Mouse (Mus musculus) forebrain, embryonic 12.5 days (tissue): Measurements from ENCODE around the gene Gpatch8. TPM values are rescaled to one million over a fixed set of nuclear protein-coding genes. Genes with fewer than 3 reads are reported as not detected.

Experiments used
- polyA plus RNA-seq: library from polyadenylated mRNA; unstranded; fragments of >200 nt; fragmentation: Nextera tagmentation; extraction: Ambion mirVana; gene quantifications from 2 replicates; pipeline ENCODE4 v1.2.1, GENCODE M21; 2016

Gene Gpatch8
- polyA plus RNA-seq, 1 experiment from 2014 or later: 67.9 TPM

Other genes starting within 250 kb of the Gpatch8 start
- gene Ubtf, start 236.7 kb downstream of the Gpatch8 start, polyA plus RNA-seq: 111 and 121 TPM in 2 replicates
- gene Slc4a1, start 190.2 kb downstream of the Gpatch8 start, polyA plus RNA-seq: 21.2 and 25.7 TPM in 2 replicates
- 103 and 113 TPM in 2 replicates for gene Rundc3a, start 163.0 kb downstream of the Gpatch8 start, polyA plus RNA-seq
- 173 TPM in 2 replicates for gene Slc25a39, start 148.4 kb downstream of the Gpatch8 start, polyA plus RNA-seq
- 55.5 and 57.6 TPM in 2 replicates for gene Grn, start 126.1 kb downstream of the Gpatch8 start, polyA plus RNA-seq
- 13.3 and 15.2 TPM in 2 replicates for gene Fam171a2, start 108.7 kb downstream of the Gpatch8 start, polyA plus RNA-seq
- gene Itga2b, start 86.3 kb downstream of the Gpatch8 start, polyA plus RNA-seq: 3.5 and 4.5 TPM in 2 replicates
- 11.7 and 12.5 TPM in 2 replicates for gene Gm11627, start 23.1 kb upstream of the Gpatch8 start, polyA plus RNA-seq
- 42.2 and 42.3 TPM in 2 replicates for gene Fzd2, start 48.0 kb upstream of the Gpatch8 start, polyA plus RNA-seq
- 0.19 and 0.21 TPM in 2 replicates for gene Meioc, start 107.3 kb upstream of the Gpatch8 start, polyA plus RNA-seq
- gene Ccdc43, start 141.4 kb upstream of the Gpatch8 start, polyA plus RNA-seq: 55.1 and 57.7 TPM in 2 replicates
- gene Adam11, start 205.0 kb upstream of the Gpatch8 start, polyA plus RNA-seq: 22.7 and 23.0 TPM in 2 replicates